Mouse (Mus musculus) heart, embryonic 11.5 days (tissue): ENCODE measurements around the gene Ywhah. TPM values are rescaled to one million over a fixed set of nuclear protein-coding genes. Genes with fewer than 3 reads are reported as not detected.
A peak's percentile ranks its signal among the peaks of the same experiment; 100 is the strongest.

Experiments used
- ATAC-seq: fragments of 200-750 bp; cut with Nextera tagmentation; replicated peaks from 2 replicates; pipeline ENCODE4 v1.8.0; 2017; ENCODE audit warnings: moderate library complexity; ENCODE audit not compliant: insufficient number of reproducible peaks, low FRiP score, low TSS enrichment
- H3K27ac ChIP-seq: fragments of 300-500 bp; sonication (generic); 2 replicates; pipeline ENCODE4 v1.5.1; 2014; ENCODE audit warnings: mild to moderate bottlenecking, low read depth, low read length
- H3K27me3 ChIP-seq: fragments of 300-500 bp; sonication (generic); 2 replicates; pipeline ENCODE4 v1.6.1; 2014; ENCODE audit warnings: mild to moderate bottlenecking, low read length, mixed read lengths; ENCODE audit not compliant: control insufficient read depth, insufficient read depth
- H3K36me3 ChIP-seq: fragments of 300-500 bp; sonication (generic); 2 replicates; pipeline ENCODE4 v1.6.1; 2014; ENCODE audit warnings: mild to moderate bottlenecking, low read length, moderate library complexity, mixed read lengths; ENCODE audit not compliant: control insufficient read depth, insufficient read depth
- H3K4me1 ChIP-seq: fragments of 300-500 bp; sonication (generic); 2 replicates; pipeline ENCODE4 v1.6.1; 2014; ENCODE audit warnings: low read length; ENCODE audit not compliant: control insufficient read depth, insufficient read depth
- H3K4me2 ChIP-seq: fragments of 300-500 bp; sonication (generic); 2 replicates; pipeline ENCODE4 v1.6.1; 2014; ENCODE audit warnings: mild to moderate bottlenecking, moderate library complexity
- H3K4me3 ChIP-seq: fragments of 300-500 bp; sonication (generic); 2 replicates; pipeline ENCODE4 v1.5.1; 2014; ENCODE audit warnings: low read depth, low read length
- H3K9ac ChIP-seq: fragments of 300-500 bp; sonication (generic); 2 replicates; pipeline ENCODE4 v1.6.1; 2014; ENCODE audit warnings: mild to moderate bottlenecking, low read depth, low read length, moderate library complexity
- H3K9me3 ChIP-seq: fragments of 300-500 bp; sonication (generic); replicated peaks from 2 replicates; pipeline ENCODE4 v1.6.1; 2016; ENCODE audit warnings: low read length; ENCODE audit not compliant: control insufficient read depth
- WGBS: fragments of 180-500 bp; shearing (Covaris S2); extraction: QIAGEN DNeasy Blood & Tissue Kit; methylation state at CpG from one replicate; pipeline ENCODE4 v1.1.7; 2014; ENCODE audit not compliant: insufficient replicate concordance; 5-methylcytosine and 5-hydroxymethylcytosine counted together
- polyA plus RNA-seq: library from polyadenylated mRNA; unstranded; fragments of >200 nt; fragmentation: Nextera tagmentation; extraction: Ambion mirVana; gene quantifications from 2 replicates; pipeline ENCODE4 v1.2.1, GENCODE M21; 2014

The Ywhah gene
- polyA plus RNA-seq, 1 experiment from 2014 or later = 449 TPM

DNA sequence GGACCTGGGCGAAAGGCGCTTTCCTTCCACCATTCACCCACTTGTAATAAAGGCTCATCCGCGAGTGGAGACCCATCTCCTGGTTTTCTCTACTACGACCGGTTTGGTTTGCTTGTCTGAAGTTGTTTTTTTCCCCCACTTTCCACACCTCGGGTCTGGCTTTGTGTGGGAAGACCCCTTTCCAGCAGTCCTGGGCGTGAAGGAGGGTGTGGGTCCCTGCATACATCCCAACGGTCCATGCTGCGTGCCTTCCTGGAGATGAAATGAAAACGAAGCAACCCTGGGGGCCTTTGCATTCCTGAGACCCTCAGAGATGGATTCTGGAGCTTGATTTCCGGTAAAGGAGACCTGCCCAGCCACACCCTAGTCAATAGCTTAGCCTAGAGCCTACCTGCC, 808 bp downstream of the Ywhah start:
- WGBS = 0% methylated on average over 12 of the region's 12 CpGs
- Histone ChIP-seq H3K27me3 (no peaks in the 10 kb centered on the region), H3K27ac (peak overlapping the region; percentile 99), H3K36me3 (peaks cover 6% of the 10 kb centered on the region), H3K9me3 (no peaks in the 10 kb centered on the region), H3K4me1 (peaks cover 38% of the 10 kb centered on the region), H3K4me3 (peak overlapping the region; percentile 80), H3K9ac (peak overlapping the region; percentile 89), H3K4me2 (peak overlapping the region; percentile 85)
- no peak for ATAC-seq

DNA sequence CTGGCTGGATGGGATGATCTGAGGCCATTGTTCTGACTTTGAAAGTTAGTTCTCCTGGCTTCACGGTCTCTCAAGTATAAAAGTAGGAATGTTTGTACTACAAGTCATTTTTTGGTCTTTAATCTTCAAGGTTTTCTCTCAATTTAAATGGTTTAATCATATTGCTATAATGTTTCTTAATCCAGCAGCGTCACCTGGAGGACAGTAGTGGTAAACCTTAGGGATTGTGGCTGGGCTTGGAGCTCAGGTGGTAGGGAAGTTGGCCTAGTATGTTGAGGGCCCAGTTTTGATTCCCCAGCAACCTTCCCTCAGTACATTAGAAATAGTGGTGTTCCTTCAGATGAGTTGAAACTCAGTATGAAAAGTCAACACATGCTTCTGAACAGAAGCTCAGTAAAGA, 3.0 kb downstream of the Ywhah start:
- WGBS = 88% methylated on average over 2 of the region's 2 CpGs
- no peak overlapping the region for H3K9ac ChIP-seq

DNA sequence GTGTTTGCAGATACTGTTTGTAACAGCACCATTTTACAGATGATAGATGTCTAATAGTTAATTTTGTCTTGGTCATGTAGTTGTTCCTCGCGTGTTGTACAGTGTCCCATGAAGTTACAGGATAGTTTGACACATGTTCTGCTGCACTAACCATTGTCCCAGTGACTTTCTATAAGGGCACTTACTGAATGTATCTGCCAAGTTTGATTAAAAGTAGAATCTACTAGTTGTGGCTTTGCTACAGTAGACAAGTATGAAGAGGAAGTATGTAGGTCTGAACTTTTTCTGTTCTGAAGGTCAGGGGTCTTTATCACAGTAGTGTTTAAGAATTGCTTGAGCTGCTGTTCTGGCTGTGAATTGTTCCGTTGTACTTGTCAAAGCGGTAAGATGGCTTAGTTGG, 4.7 kb downstream of the Ywhah start:
- Histone ChIP-seq H3K36me3 (peaks cover 10% of the 10 kb centered on the region), H3K9me3 (no peaks in the 10 kb centered on the region), H3K27ac (no peak overlapping the region), H3K4me3 (no peak overlapping the region), H3K27me3 (no peaks in the 10 kb centered on the region), H3K4me1 (peaks cover 32% of the 10 kb centered on the region), H3K4me2 (no peak overlapping the region), H3K9ac (peak overlapping the region; percentile 7; the same call in 1 of the 2 replicates)
- 83% methylated on average over 4 of the region's 4 CpGs for WGBS
- ATAC-seq = no peak

More for the DNA sequence above, 3.0 kb downstream of the Ywhah start:
- H3K27me3 ChIP-seq = no peaks in the 10 kb centered on the region
- no peak overlapping the region for H3K4me3 ChIP-seq
- H3K4me1 ChIP-seq = peaks cover 35% of the 10 kb centered on the region
- no peaks in the 10 kb centered on the region for H3K9me3 ChIP-seq
- ATAC-seq = no peak
- 0 out of 2 replicates have a peak overlapping the region, but pooled peaks have one; percentile 20 for H3K4me2 ChIP-seq
- peaks cover 10% of the 10 kb centered on the region for H3K36me3 ChIP-seq
- H3K27ac ChIP-seq = no peak overlapping the region

DNA sequence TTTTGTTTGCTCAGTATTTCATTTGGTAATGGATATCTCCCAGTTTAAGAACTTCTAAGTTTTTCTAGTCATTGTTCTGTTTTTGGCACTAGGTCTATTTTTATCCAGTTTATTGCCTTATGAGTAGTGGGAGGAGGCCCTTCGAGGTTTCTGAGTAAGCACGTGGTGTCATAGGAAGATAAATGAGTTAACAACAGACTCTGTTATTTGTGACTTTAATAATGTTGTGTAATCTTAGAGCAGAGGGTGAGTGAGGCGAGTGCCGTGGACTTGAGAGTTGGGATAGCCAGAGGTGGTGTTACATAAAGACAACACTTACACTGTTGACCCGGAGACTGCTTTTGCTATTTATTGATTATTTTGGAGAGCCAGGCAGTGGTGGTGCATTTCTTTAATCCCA, 5.9 kb downstream of the Ywhah start:
- no peak overlapping the region for H3K4me3 ChIP-seq
- 65% methylated on average over 5 of the region's 5 CpGs for WGBS
- no peaks in the 10 kb centered on the region for H3K27me3 ChIP-seq
- H3K36me3 ChIP-seq = peaks cover 10% of the 10 kb centered on the region
- H3K27ac ChIP-seq = no peak overlapping the region
- no peak for ATAC-seq
- no peaks in the 10 kb centered on the region for H3K9me3 ChIP-seq
- no peak overlapping the region for H3K9ac ChIP-seq
- peaks cover 36% of the 10 kb centered on the region for H3K4me1 ChIP-seq
- H3K4me2 ChIP-seq = no peak overlapping the region

DNA sequence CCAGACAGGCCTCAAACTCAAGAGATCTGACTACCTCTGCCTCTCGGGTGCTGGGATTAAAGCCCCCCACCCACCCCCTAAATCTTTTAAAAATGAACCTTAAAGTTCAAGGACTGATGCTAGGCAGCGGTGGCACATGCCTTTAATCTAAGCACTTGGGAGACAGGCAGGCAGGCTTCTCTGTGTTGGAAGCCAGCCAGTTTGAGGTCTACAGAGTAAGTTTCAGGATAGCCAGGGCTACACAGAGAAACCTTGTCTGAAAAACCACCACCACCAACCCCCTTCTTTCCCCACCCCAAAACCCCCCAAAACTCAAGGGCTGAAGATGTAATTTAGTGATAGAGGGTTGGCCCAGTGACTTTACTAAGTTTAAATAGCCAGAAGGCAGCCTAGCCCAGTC, 10.0 kb downstream of the Ywhah start:
- H3K27me3 ChIP-seq = no peaks in the 10 kb centered on the region
- H3K4me1 ChIP-seq = peaks cover 13% of the 10 kb centered on the region
- no peak overlapping the region for H3K4me2 ChIP-seq
- no peak overlapping the region for H3K9ac ChIP-seq
- H3K36me3 ChIP-seq = peaks cover 10% of the 10 kb centered on the region
- 64% methylated on average over 2 of the region's 2 CpGs for WGBS
- no peak for ATAC-seq
- H3K27ac ChIP-seq = no peak overlapping the region
- H3K9me3 ChIP-seq = no peaks in the 10 kb centered on the region
- no peak overlapping the region for H3K4me3 ChIP-seq

DNA sequence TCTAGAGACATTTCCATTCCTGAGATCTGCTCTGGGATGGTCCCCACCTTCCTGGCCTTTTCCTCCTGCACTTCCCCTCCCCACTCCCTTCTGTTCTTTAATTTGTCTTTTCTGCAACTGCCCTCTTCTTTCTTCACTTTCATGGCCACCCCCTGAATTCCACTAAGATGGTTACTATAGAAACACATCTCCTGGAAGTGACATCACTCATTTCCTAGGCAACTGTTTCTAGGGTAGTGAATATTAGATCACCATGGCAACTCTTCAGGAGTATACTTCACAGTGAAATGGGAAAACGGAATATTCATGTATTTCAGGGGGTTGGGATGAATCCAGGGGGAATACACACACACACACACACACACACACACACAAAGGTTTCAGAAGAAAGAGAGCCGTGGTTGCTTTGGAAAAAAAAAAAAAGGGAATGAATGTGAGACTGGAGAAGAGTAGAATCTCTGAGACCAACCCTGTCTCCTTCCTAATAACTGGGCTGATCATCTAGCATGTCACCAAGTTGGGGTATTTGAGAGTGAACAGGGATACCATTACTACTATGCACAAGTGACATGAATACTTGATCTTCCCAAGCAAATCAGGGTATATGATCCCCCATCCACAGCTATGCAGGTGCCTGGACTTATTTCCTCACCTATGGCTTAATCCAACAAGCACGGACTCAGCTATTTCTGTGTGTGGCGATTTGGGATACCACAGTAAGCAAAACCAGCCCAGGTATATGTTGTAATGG, 12.0 kb downstream of the Ywhah start:
- H3K9me3 ChIP-seq = no peaks in the 10 kb centered on the region
- no peak overlapping the region for H3K4me3 ChIP-seq
- no peak overlapping the region for H3K9ac ChIP-seq
- H3K36me3 ChIP-seq = no peaks in the 10 kb centered on the region; the same call in 1 of the 2 replicates
- H3K4me2 ChIP-seq = no peak overlapping the region
- WGBS = 71% methylated on average over 4 of the region's 4 CpGs
- no peak for ATAC-seq
- H3K27ac ChIP-seq = no peak overlapping the region
- H3K4me1 ChIP-seq = peaks cover 6% of the 10 kb centered on the region
- H3K27me3 ChIP-seq = no peaks in the 10 kb centered on the region

DNA sequence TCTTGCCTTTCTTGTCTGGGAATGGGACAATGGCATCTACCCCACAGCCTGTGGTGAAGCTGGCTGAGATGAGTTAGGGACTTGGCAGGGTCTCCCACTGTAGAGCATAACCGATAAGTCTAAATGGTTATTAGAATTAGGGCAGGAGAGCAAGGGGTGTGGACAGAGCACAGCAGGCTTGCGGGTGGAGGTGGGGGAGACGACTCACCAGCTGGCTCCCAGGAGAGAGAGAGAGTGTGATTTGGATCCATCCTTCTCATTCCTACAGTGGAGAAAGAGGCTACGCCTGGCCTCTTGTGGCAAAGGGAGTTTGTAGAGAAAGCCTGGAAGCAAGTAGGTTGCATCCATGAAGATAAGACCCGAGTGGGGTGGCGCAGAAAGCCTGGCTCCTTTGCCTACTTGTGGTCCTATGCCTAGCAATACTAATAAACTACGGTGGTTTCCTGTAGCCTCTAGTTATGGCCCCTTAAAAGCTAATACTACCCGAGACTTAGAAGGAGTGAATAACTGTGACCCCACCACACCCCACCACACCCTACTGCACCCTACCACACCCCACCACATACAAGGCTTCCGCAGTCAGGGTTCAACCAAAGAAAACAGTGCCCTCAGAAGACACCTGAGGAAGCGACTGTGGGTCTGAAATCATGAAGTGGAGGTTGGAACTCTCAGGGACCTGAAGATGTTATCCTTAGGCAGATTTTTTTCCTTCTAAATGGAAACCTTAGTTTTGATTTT, 13.6 kb downstream of the Ywhah start:
- H3K4me1 ChIP-seq = peaks cover 6% of the 10 kb centered on the region
- H3K4me3 ChIP-seq = no peak overlapping the region
- H3K9ac ChIP-seq = no peak overlapping the region
- H3K9me3 ChIP-seq = no peaks in the 10 kb centered on the region
- H3K27me3 ChIP-seq = no peaks in the 10 kb centered on the region
- no peaks in the 10 kb centered on the region for H3K36me3 ChIP-seq
- WGBS = 69% methylated on average over 10 of the region's 10 CpGs
- no peak overlapping the region for H3K4me2 ChIP-seq
- ATAC-seq = no peak
- H3K27ac ChIP-seq = no peak overlapping the region

DNA sequence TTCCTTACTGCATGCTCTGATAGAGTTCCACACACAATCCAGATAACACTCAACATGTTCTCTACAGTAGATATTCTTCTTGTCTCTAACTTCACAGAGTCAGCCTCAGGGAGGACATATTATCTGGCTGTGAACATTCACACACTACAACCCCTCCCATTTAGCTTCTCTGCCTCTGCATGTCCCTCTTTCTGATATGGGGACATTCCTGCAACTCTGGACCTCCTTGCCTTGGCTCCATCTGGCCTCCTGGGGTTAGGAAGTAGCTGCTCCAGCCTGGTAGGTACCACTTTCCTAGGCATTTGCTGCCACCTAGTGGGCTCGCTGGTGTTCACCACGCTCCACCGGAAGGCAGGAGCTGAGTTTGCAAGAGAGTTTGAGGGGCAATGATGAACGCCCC, 14.5 kb downstream of the Ywhah start:
- Histone ChIP-seq H3K27me3 (no peaks in the 10 kb centered on the region), H3K27ac (no peak overlapping the region), H3K4me2 (no peak overlapping the region), H3K4me1 (peaks cover 6% of the 10 kb centered on the region), H3K9ac (no peak overlapping the region), H3K9me3 (no peaks in the 10 kb centered on the region), H3K36me3 (no peaks in the 10 kb centered on the region), H3K4me3 (no peak overlapping the region)
- 2% methylated on average over 4 of the region's 4 CpGs for WGBS
- peak; percentile 37; the same call in 1 of the 2 replicates for ATAC-seq
